Mouse (Mus musculus) lung, adult 18-20 months (tissue): ENCODE measurements around the gene Sez6.

ENCODE experiments used
- DNase-seq, 2 experiments: peaks; one replicate each; pipeline ENCODE4 v3.0.0; 2022; ENCODE audit warnings: mixed read lengths in 2 of 2

The Sez6 gene

DNA sequence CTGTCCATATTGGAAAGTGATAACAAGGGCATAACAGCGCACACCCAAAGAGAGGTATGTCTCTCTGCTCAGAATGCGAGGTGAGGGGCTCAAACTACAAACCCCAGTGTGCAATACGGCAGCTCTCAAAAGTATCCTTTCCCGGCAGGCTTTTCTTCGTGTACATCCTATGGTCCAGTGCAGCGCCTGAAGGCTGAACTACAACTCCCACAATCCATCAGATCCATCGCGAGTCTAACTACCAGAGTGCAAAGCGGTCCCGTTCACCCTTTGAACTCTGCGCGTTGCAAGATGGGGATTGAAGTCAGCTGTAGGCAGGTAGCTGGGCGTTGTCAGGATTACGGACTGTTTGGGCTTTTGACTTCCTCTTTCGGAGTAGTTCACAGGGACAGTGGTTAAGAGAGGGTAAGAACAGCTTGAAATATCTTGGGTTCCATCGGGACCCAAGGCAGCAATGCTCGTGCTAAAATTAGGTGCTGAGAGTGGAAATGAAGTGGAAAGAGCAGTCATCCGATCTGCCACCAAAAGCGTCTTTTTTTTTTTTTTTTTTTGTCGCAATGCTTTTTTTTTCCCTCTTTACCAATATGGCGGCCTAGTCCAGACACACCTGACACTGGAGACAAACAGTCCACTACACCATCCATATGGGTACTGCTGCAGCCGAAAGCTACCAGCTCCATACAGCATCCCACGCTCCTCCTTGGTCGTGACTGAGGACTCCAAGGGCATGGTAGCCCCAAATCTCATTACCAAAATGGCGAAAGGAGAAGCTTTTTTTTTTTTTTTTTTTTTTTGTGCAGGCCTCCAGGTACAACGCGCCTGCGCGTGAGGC is 51.2 kb downstream of the Sez6 start:
- DNase-seq, result peak; percentile 99

GRCm38 (mm10) chr11:77982441-77982905 is 51.9 kb downstream of the Sez6 start, which contains the start of gene Phf12:
Gene Phf12, plus strand, starts transcription at chr11:77982754.
- DNase-seq, result peak; percentile 100

DNA sequence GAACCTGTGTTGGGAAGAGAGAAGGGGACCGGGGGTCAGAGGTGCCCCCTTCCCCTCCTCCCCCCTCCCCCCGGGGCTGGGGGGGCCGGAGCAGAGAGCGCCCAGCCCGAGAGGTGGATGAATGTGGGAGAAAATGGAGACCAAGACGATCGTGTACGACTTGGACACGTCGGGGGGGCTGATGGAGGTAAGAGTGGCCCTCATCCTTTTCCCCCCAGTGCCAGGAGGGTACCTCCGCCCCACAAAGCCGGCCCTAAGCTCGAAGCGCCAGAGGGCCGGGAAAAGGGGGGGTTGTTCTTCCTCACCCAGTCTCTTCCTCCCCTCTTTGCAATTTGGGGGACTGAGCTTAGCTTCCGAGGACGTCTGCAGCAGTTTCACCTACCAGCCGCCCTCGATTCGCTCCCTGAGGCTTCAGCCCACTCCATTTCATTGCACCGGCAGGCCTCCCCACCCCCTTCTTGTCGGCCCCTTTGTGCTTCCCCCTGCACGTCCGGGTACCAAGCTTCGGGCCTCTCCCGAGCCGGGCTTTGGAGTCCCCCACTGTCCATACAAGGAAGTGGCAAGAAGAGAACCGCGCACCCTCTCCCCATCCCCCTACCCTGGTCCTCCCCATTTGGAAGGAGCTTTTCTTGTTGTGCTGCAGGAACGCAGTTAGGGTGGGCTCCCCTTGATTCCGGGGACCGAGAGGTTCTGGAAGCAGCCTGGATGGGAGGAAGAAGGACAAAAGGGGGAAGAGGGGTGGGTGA is 52.8 kb downstream of the Sez6 start:
- peak; percentile 49 to 55 for DNase-seq

GRCm38 (mm10) chr11:77983937-77984835 is 53.6 kb downstream of the Sez6 start:
- peak; percentile 50 to 65 for DNase-seq

DNA sequence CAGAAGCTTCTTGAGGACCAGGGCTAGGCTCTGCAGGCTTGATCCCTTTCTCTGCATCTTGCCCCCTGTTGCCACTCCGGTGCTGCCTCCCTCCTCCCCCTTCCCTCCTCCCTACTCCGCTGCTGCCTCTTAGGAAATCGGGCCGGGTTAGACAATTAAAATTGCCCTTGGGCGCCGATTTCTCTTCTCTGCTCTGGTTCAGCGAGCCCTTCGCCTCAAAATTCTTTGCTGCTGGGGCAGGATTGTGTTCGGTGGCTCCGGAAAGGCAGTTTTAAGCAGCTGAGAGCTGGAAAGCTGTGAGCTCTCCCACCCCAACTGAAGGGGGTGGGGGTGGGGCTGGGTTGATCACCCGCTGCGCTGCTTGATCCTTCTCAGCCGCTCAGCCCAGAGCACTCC is 54.2 kb downstream of the Sez6 start:
- DNase-seq, result peak; percentile 33 to 44

GRCm38 (mm10) chr11:77985541-77986065 is 55.0 kb downstream of the Sez6 start:
- no peak for DNase-seq

DNA sequence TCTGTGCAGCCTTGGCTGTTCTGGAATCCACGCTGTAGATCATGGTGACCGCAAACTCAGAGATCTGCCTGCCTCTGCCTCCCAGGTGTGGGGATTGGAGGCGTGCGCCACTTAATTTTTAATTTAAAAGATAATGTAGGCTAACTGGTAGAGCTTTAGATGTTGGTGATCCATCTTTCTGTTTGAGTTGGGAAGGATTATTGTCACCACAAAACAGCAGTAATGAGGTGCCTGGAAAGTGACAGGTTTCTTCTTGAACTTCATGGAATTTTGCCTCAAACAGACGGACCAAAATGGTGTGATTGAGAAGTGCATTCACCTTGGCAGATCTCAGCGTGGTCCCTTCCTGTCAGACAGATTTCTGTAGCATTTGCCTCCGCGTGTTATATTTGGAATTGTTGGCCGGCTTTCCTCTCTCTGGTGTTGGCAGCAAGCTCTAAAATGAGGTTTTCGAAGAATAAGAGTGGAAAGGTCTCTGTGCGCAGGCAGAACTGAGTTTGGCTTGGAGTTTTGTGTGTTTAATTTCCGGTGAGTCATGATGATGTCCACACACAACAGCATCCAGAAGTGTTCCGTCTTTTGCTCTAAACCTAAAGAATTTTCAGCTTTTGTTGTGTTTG is 58.6 kb downstream of the Sez6 start:
- DNase-seq, result no peak

GRCm38 (mm10) chr11:77995556-77995955 is 65.0 kb downstream of the Sez6 start:
- no peak for DNase-seq

DNA sequence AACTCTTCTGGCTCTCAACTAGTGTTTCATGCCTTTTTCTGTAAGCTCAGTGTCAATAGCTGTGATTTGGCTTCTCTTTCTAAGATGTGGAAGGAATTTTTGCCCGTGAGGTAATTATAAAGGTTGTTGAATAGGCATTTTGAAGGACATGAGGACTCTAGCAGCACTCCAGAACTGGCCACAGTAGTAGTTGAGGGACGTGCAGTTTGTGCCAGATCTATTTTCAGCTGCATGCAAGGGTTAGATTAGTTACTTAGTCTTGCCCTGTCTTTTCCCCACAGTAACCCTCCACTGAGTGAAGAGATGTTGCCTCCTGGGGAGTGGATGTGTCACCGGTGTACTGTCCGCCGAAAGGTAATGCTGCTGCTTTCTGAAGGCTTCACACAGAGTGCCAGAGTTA is 75.8 kb downstream of the Sez6 start:
- DNase-seq, result no peak

DNA sequence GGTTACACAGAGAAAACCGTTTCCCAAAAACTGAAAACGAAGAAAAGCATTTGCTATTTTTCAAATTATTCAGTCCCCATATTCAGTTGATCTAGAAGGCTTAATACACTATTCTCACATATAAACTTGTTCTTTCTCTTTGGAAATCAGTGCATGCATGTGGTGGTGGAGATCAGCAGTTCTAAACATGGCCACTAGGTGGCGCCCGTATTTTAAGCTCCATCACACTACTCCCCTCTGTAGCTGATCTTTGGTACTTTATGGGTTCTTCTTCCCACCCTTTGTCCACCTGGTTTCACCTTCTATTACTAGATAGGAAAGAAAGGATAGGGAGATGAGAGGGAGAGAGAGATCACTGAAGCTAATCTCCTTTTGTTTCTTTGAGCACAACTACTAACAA is 89.1 kb downstream of the Sez6 start:
- peak; percentile 63 to 67 for DNase-seq

DNA sequence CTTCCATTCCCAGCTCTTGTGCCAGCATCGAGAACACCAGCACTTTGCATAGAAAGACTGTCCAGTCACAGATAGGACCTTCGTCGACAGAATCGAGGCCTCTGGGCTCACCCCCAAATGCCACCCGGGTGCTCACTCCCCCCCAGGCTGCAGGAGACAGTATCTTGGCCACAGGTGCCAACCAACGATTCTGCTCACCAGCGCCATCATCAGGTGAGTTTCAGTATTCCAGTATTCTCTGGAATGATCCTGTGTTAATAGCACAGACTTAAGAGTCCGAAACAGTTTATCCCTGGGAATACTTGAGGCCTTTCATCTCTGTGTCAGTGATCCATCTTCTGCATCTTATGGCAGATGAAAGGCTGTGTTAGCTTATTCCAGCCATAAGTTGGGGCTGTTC is 93.0 kb downstream of the Sez6 start:
- DNase-seq, result peak in 1 of 2 experiments; percentile 28
